Mouse (Mus musculus) MEL (cell line): ENCODE results near the gene Afap1l2. TPM values are rescaled to one million over a fixed set of nuclear protein-coding genes. Genes with fewer than 3 reads are reported as not detected.

Experiments
- DNase-seq: peaks from one replicate; pipeline ENCODE4 v3.0.0; 2011; ENCODE audit warnings: low read depth, low spot score
- H3K27ac ChIP-seq: 2 replicates; pipeline ENCODE4 v1.5.1; 2012; ENCODE audit warnings: low read depth, mild to moderate bottlenecking, control low read depth, low read length, moderate library complexity; ENCODE audit not compliant: control insufficient read depth
- H3K27me3 ChIP-seq, 2 experiments: fragments of 150-350 bp in 1 of 2; sonication (generic) in 1 of 2; 2 replicates each; pipeline ENCODE4 v1.6.1; 2012; ENCODE audit warnings: low read length in 2 of 2, mild to moderate bottlenecking in 2 of 2, improper control_type of control experiment in 1 of 2, moderate library complexity in 1 of 2; ENCODE audit not compliant: insufficient read depth in 2 of 2, control insufficient read depth in 1 of 2
- H3K36me3 ChIP-seq, 2 experiments: 2 replicates each; pipeline ENCODE4 v1.6.1; 2012 to 2014; ENCODE audit warnings: low read length in 2 of 2, improper control_type of control experiment in 1 of 2, inconsistent platforms in 1 of 2, mild to moderate bottlenecking in 1 of 2; ENCODE audit not compliant: insufficient read depth in 2 of 2, control insufficient read depth in 1 of 2
- H3K4me1 ChIP-seq, 2 experiments: fragments of 150-350 bp in 1 of 2; sonication (generic) in 1 of 2; 2 replicates each; pipeline ENCODE4 v1.6.1; 2012; ENCODE audit warnings: low read length in 2 of 2, improper control_type of control experiment in 1 of 2, mild to moderate bottlenecking in 1 of 2; ENCODE audit not compliant: insufficient read depth in 2 of 2, control insufficient read depth in 1 of 2
- H3K4me3 ChIP-seq, 2 experiments: fragments of 150-350 bp in 1 of 2; sonication (generic) in 1 of 2; 2 replicates each; pipeline ENCODE4 v1.5.1; 2012; ENCODE audit warnings: low read depth in 2 of 2, low read length in 2 of 2, mild to moderate bottlenecking in 2 of 2, moderate library complexity in 2 of 2, control low read depth in 1 of 2, improper control_type of control experiment in 1 of 2; ENCODE audit not compliant: control insufficient read depth in 1 of 2, insufficient read depth in 1 of 2
- H3K79me2 ChIP-seq: 2 replicates; pipeline ENCODE4 v1.6.1; 2012; ENCODE audit warnings: mild to moderate bottlenecking, low read length, moderate library complexity; ENCODE audit not compliant: control insufficient read depth, poor library complexity, insufficient read depth
- H3K9ac ChIP-seq: 2 replicates; pipeline ENCODE4 v1.6.1; 2012; ENCODE audit warnings: low read depth, mild to moderate bottlenecking, control low read depth, low read length, moderate library complexity; ENCODE audit not compliant: control insufficient read depth, poor library complexity, severe bottlenecking
- H3K9me3 ChIP-seq: fragments of 150-350 bp; sonication (generic); replicated peaks from 2 replicates; pipeline ENCODE4 v1.6.1; 2012; ENCODE audit warnings: mild to moderate bottlenecking, low read length, improper control_type of control experiment, moderate library complexity; ENCODE audit not compliant: insufficient read depth
- CHD1 ChIP-seq: IDR thresholded peaks from 2 replicates; pipeline ENCODE4 v1.6.1; 2012; ENCODE audit warnings: low read depth, mild to moderate bottlenecking, inconsistent platforms, low read length, improper control_type of control experiment
- CHD2 ChIP-seq: IDR thresholded peaks from 2 replicates; pipeline ENCODE4 v1.6.1; 2011; ENCODE audit warnings: low read length, improper control_type of control experiment
- ELF1 ChIP-seq: IDR thresholded peaks from 2 replicates; pipeline ENCODE4 v1.6.1; 2014; ENCODE audit warnings: low read depth, mild to moderate bottlenecking, inconsistent platforms, low read length, improper control_type of control experiment, moderate library complexity
- EP300 ChIP-seq, 2 experiments: IDR thresholded peaks; 2 replicates each; pipeline ENCODE4 v1.6.1; 2011; ENCODE audit warnings: improper control_type of control experiment in 2 of 2, low read length in 2 of 2, low read depth in 1 of 2, mild to moderate bottlenecking in 1 of 2
- ETS1 ChIP-seq: IDR thresholded peaks from 2 replicates; pipeline ENCODE4 v1.6.1; 2012; ENCODE audit warnings: low read depth, mild to moderate bottlenecking, inconsistent platforms, low read length, improper control_type of control experiment, moderate library complexity
- GATA1 ChIP-seq: IDR thresholded peaks from 2 replicates; pipeline ENCODE4 v1.6.1; 2011; ENCODE audit warnings: low read depth, low read length, improper control_type of control experiment
- HCFC1 ChIP-seq: IDR thresholded peaks from 2 replicates; pipeline ENCODE4 v1.6.1; 2012; ENCODE audit warnings: low read depth, mild to moderate bottlenecking, inconsistent platforms, low read length, improper control_type of control experiment, moderate library complexity
- MAFK ChIP-seq: IDR thresholded peaks from 2 replicates; pipeline ENCODE4 v1.6.1; 2011; ENCODE audit warnings: low read depth, mild to moderate bottlenecking, low read length, improper control_type of control experiment, borderline replicate concordance
- MAX ChIP-seq: IDR thresholded peaks from 2 replicates; pipeline ENCODE4 v1.6.1; 2011; ENCODE audit warnings: low read length, improper control_type of control experiment
- MAZ ChIP-seq: IDR thresholded peaks from 2 replicates; pipeline ENCODE4 v1.6.1; 2012; ENCODE audit warnings: low read depth, mild to moderate bottlenecking, inconsistent platforms, low read length, improper control_type of control experiment
- MEF2A ChIP-seq: IDR thresholded peaks from 2 replicates; pipeline ENCODE4 v1.6.1; 2014; ENCODE audit warnings: low read depth, mild to moderate bottlenecking, inconsistent platforms, low read length, improper control_type of control experiment; ENCODE audit not compliant: poor library complexity, insufficient replicate concordance, severe bottlenecking; ENCODE audit errors: extremely low read depth
- MYB ChIP-seq: IDR thresholded peaks from 2 replicates; pipeline ENCODE4 v1.6.1; 2011; ENCODE audit warnings: mild to moderate bottlenecking, low read depth, low read length, improper control_type of control experiment
- POLR2A ChIP-seq, 2 experiments: IDR thresholded peaks; 2 replicates each; pipeline ENCODE4 v1.6.1; 2011 to 2012; ENCODE audit warnings: low read length in 2 of 2, mild to moderate bottlenecking in 2 of 2, control low read depth in 1 of 2, improper control_type of control experiment in 1 of 2, low read depth in 1 of 2, moderate library complexity in 1 of 2; ENCODE audit not compliant: control insufficient read depth in 1 of 2, insufficient read depth in 1 of 2, poor library complexity in 1 of 2
- POLR2AphosphoS2 ChIP-seq: IDR thresholded peaks from 2 replicates; pipeline ENCODE4 v1.6.1; 2011; ENCODE audit warnings: low read length, improper control_type of control experiment
- SMC3 ChIP-seq: IDR thresholded peaks from 2 replicates; pipeline ENCODE4 v1.6.1; 2011; ENCODE audit warnings: low read depth, low read length, improper control_type of control experiment
- ZMIZ1 ChIP-seq: IDR thresholded peaks from 2 replicates; pipeline ENCODE4 v1.6.1; 2012; ENCODE audit warnings: low read depth, mild to moderate bottlenecking, inconsistent platforms, low read length, improper control_type of control experiment, moderate library complexity
- ZNF384 ChIP-seq: IDR thresholded peaks from 2 replicates; pipeline ENCODE4 v1.6.1; 2012; ENCODE audit warnings: low read depth, mild to moderate bottlenecking, inconsistent platforms, low read length, improper control_type of control experiment
- polyA plus RNA-seq, 2 experiments: library from polyadenylated mRNA; stranded (reverse) in 1 of 2; unstranded in 1 of 2; fragments of >175 nt in 1 of 2; fragments of >200 nt in 1 of 2; gene quantifications; 2 replicates each; pipeline versions ENCODE4 v1.2.1 to v1.2.4; 2012; ENCODE audit warnings: low replicate concordance in 2 of 2, low read depth in 1 of 2; ENCODE audit not compliant: insufficient read length in 2 of 2, insufficient read depth in 1 of 2, missing spikeins in 1 of 2
- total RNA-seq: library from RNA; depleted of rRNA; stranded (reverse); fragments of 300-350 nt; gene quantifications from 2 replicates; pipeline ENCODE4 v1.2.3, GENCODE M21; 2012

Afap1l2 gene
- total and polyA plus RNA-seq, 3 experiments, result not detected

- Histone ChIP-seq H3K9me3 (no peaks in the 10 kb centered on the region), H3K79me2 (no peaks in the 10 kb centered on the region), H3K27ac (no peak overlapping the region), H3K27me3 (no peaks in the 10 kb centered on the region), H3K4me1 (no peaks in the 10 kb centered on the region), H3K4me3 (no peak overlapping the region), H3K36me3 (no peaks in the 10 kb centered on the region), H3K9ac (no peak overlapping the region)
- DNase-seq, result no peak
- TF ChIP-seq SMC3, result no peak
- no peak for TF ChIP-seq ETS1
- no peak for TF ChIP-seq MEF2A
- TF ChIP-seq MAZ, result no peak
- no peak for TF ChIP-seq MAFK
- no peak for TF ChIP-seq POLR2AphosphoS2
- no peak for TF ChIP-seq MYB
- TF ChIP-seq POLR2A (IDR thresholded peaks at IDR 0.05; ENCODE audit: control insufficient read depth in 1 of 2, insufficient read depth in 1 of 2, low read depth in 1 of 2, low read length in 2 of 2, poor library complexity in 1 of 2), result no peak
- no peak for TF ChIP-seq MAX
- TF ChIP-seq ZMIZ1, result no peak
- TF ChIP-seq ZNF384, result no peak
These were observed 9.8 kb upstream of the Afap1l2 start for GRCm38 (mm10) chr19:57017785-57018179.

GRCm38 (mm10) chr19:57016995-57017784, 9.2 kb upstream of the Afap1l2 start:
- no peaks in the 10 kb centered on the region for H3K79me2 ChIP-seq
- H3K36me3 ChIP-seq, result no peaks in the 10 kb centered on the region
- no peaks in the 10 kb centered on the region for H3K27me3 ChIP-seq
- no peaks in the 10 kb centered on the region for H3K9me3 ChIP-seq
- no peak overlapping the region for H3K27ac ChIP-seq
- no peaks in the 10 kb centered on the region for H3K4me1 ChIP-seq
- no peak overlapping the region for H3K4me3 ChIP-seq
- H3K9ac ChIP-seq, result no peak overlapping the region
- DNase-seq, result no peak
- no peak for TF ChIP-seq HCFC1
- TF ChIP-seq CHD1, result no peak
- no peak for TF ChIP-seq MAFK
- TF ChIP-seq ELF1, result no peak
- TF ChIP-seq EP300 (IDR thresholded peaks at IDR 0.05; ENCODE audit: low read depth in 1 of 2, low read length in 2 of 2), result no peak
- no peak for TF ChIP-seq CHD2
- TF ChIP-seq GATA1, result no peak
